ENCODE assay signal across 18 mouse cellular contexts in the genomic region with DNA sequence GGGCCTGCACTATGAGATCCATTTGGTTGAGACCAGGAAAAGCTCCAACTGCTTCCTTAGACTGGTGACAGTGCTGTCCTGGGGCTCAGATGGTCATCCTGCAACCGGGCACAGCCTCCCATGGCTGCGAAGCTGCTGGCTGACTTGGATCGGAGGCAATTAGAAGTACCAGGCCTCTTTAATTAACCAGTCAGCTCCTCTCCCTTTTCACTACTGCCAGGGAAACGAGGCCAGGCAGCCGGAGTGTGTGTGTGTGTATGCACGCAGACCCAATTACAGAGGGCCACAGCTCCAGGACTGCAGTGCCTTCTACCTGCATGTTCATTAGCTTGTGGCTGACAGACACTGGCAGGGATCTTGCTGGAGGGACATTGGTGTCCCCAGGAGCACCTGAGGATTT. TPM values are rescaled to one million over a fixed set of nuclear protein-coding genes. Genes with fewer than 3 reads are reported as not detected.
DNase-seq lines count a peak whose midpoint lies in the region; ATAC-seq and TF ChIP-seq lines count a peak whose summit lies in the region.
"Had no signal": no experiment of that assay in that cellular context is flagged by ENCODE, and none has a peak within 500 bp of the region (broad histone marks: within the 10 kb centered on the region; RNA-seq: fewer than 3 reads in every experiment).

No protein-coding gene starts in this region.

- H3K27me3 ChIP-seq in forebrain, embryonic 10.5 days (ENCODE audit: poor library complexity, severe bottlenecking), result no peaks in the 10 kb centered on the region
- no peaks in the 10 kb centered on the region for H3K27me3 ChIP-seq in forebrain, embryonic 15.5 days
- H3K27me3 ChIP-seq in forebrain, embryonic 11.5 days (ENCODE audit: control insufficient read depth, insufficient read depth, low read length), result no peaks in the 10 kb centered on the region
- H3K27me3 ChIP-seq in hindbrain, postnatal 0 days (ENCODE audit: insufficient read depth, low read length), result no peaks in the 10 kb centered on the region
- H3K27me3 ChIP-seq: limb, embryonic 12.5 days had no signal

- H3K9ac ChIP-seq in forebrain, embryonic 15.5 days (replicated peaks), result no peak overlapping the region
- H3K9ac ChIP-seq in forebrain, embryonic 11.5 days (ENCODE audit: low read length), result no peak overlapping the region
- no peak overlapping the region for H3K9ac ChIP-seq in hindbrain, postnatal 0 days (replicated peaks; ENCODE audit: low read length)
- H3K9ac ChIP-seq: limb, embryonic 12.5 days; liver, embryonic 14.5 days had no signal

- ATAC-seq in forebrain, embryonic 15.5 days (replicated peaks), result no peak
- no peak for ATAC-seq in forebrain, embryonic 11.5 days (replicated peaks; ENCODE audit: low FRiP score)
- no peak for ATAC-seq in hindbrain, postnatal 0 days
- ATAC-seq: inflammation-experienced regulatory T-cells, adult 6 months; lung, postnatal 0 days had no signal

- peaks cover 37% of the 10 kb centered on the region for H3K4me1 ChIP-seq in forebrain, embryonic 10.5 days
- peaks cover 15% of the 10 kb centered on the region for H3K4me1 ChIP-seq in forebrain, embryonic 15.5 days
- peaks cover 4% of the 10 kb centered on the region; the same call in 1 of the 2 replicates for H3K4me1 ChIP-seq in forebrain, embryonic 11.5 days (replicated peaks; ENCODE audit: control insufficient read depth, insufficient read depth, low read length)
- H3K4me1 ChIP-seq in hindbrain, postnatal 0 days (ENCODE audit: insufficient read depth, low read length), result peaks cover 18% of the 10 kb centered on the region

- H3K27ac ChIP-seq in forebrain, embryonic 10.5 days, result 0 out of 2 replicates have a peak overlapping the region, but pooled peaks have one; percentile 21
- no peak overlapping the region for H3K27ac ChIP-seq in forebrain, embryonic 15.5 days (replicated peaks)
- no peak overlapping the region for H3K27ac ChIP-seq in forebrain, embryonic 11.5 days (ENCODE audit: low read depth, low read length)
- no peak overlapping the region for H3K27ac ChIP-seq in hindbrain, postnatal 0 days
- H3K27ac ChIP-seq: limb, embryonic 12.5 days; liver, embryonic 14.5 days had no signal

- DNase-seq in forebrain, embryonic 10.5 days (ENCODE audit: extremely low spot score, low spot score), result no peak
- peak; percentile 67 for DNase-seq in MN1 (ENCODE audit: low spot score)
- peak; percentile 59 for DNase-seq in forebrain, embryonic 11.5 days (ENCODE audit: low spot score)
- peak; percentile 53 for DNase-seq in hindbrain, postnatal 0 days (ENCODE audit: low spot score)
- no peak for DNase-seq in gastrocnemius, adult 18-20 months (ENCODE audit: low spot score)
- DNase-seq in c-Kit-positive CD71-positive TER-119-positive erythroid progenitor cells, embryonic 14.5 days (ENCODE audit: low spot score), result no peak
- no peak for DNase-seq in adrenal gland, postnatal 14 days
- DNase-seq: adrenal gland, postnatal 36 days; heart, adult 11 months; kidney, adult 9 months; kidney, postnatal 4 days; layer of hippocampus, postnatal 36 days had no signal

- no peaks in the 10 kb centered on the region for H3K9me3 ChIP-seq in forebrain, embryonic 10.5 days
- no peaks in the 10 kb centered on the region for H3K9me3 ChIP-seq in forebrain, embryonic 15.5 days
- no peaks in the 10 kb centered on the region for H3K9me3 ChIP-seq in forebrain, embryonic 11.5 days (ENCODE audit: control insufficient read depth, low read length)
- H3K9me3 ChIP-seq in hindbrain, postnatal 0 days (ENCODE audit: low read length), result no peaks in the 10 kb centered on the region

- 60% methylated on average over 6 of the region's 6 CpGs for WGBS in forebrain, embryonic 10.5 days
- WGBS in forebrain, embryonic 15.5 days, result 26% methylated on average over 6 of the region's 6 CpGs
- 56% methylated on average over 6 of the region's 6 CpGs for WGBS in forebrain, embryonic 11.5 days
- 28% methylated on average over 6 of the region's 6 CpGs for WGBS in hindbrain, postnatal 0 days

- no peak overlapping the region for H3K4me2 ChIP-seq in forebrain, embryonic 15.5 days (replicated peaks)
- no peak overlapping the region for H3K4me2 ChIP-seq in forebrain, embryonic 11.5 days (ENCODE audit: low read depth, low read length, severe bottlenecking)
- no peak overlapping the region for H3K4me2 ChIP-seq in hindbrain, postnatal 0 days (ENCODE audit: low read depth, low read length)
- H3K4me2 ChIP-seq: limb, embryonic 12.5 days had no signal

- H3K4me3 ChIP-seq in forebrain, embryonic 10.5 days, result no peak overlapping the region
- H3K4me3 ChIP-seq in forebrain, embryonic 15.5 days, result no peak overlapping the region
- no peak overlapping the region for H3K4me3 ChIP-seq in forebrain, embryonic 11.5 days (ENCODE audit: low read depth, low read length)
- no peak overlapping the region for H3K4me3 ChIP-seq in hindbrain, postnatal 0 days (ENCODE audit: low read length)
- H3K4me3 ChIP-seq: limb, embryonic 12.5 days; megakaryocyte, embryonic 14.5 days had no signal

- H3K36me3 ChIP-seq in forebrain, embryonic 10.5 days (replicated peaks), result no peaks in the 10 kb centered on the region
- no peaks in the 10 kb centered on the region for H3K36me3 ChIP-seq in forebrain, embryonic 15.5 days
- H3K36me3 ChIP-seq in forebrain, embryonic 11.5 days (ENCODE audit: control insufficient read depth, insufficient read depth, low read length), result no peaks in the 10 kb centered on the region
- no peaks in the 10 kb centered on the region for H3K36me3 ChIP-seq in hindbrain, postnatal 0 days (ENCODE audit: insufficient read depth, low read length)
- H3K36me3 ChIP-seq: limb, embryonic 12.5 days had no signal

- no peak for TF ChIP-seq CTCF in hindbrain, postnatal 0 days (IDR thresholded peaks at IDR 0.05; ENCODE audit: low read depth)

RNA-seq across cellular contexts. Expression of gene Rph3al, which starts 36.9 kb away (rescaled TPM):
- 2.1 and 2.9 TPM in 2 replicates for polyA plus RNA-seq in forebrain, embryonic 10.5 days (2016; fragmentation: Nextera tagmentation; extraction: Ambion mirVana)
- polyA plus RNA-seq in forebrain, embryonic 15.5 days (2015; fragmentation: Nextera tagmentation; extraction: Ambion mirVana), result 1.1 and 1.5 TPM in 2 replicates
- polyA plus RNA-seq in forebrain, embryonic 11.5 days (2014; fragmentation: Nextera tagmentation; extraction: Ambion mirVana), result 1.1 and 2.5 TPM in 2 replicates
- total RNA-seq in hindbrain, postnatal 0 days (2014; rRNA removed), result 2.0 and 3.1 TPM in 2 replicates
- polyA plus RNA-seq in hindbrain, postnatal 0 days (2015; fragmentation: Nextera tagmentation; extraction: Ambion mirVana), result 2.5 and 3.3 TPM in 2 replicates
- total RNA-seq in gastrocnemius, adult 18-20 months (2021), result 10 to 100 TPM; 14.2 to 14.9 TPM
- total RNA-seq in adrenal gland, postnatal 14 days (2021), result 10.7 and 13.1 TPM in 2 replicates

Comparison
In these comparisons a context has a peak if more than half of its experiments do, and no peak if none do; other contexts are left out.
1. DNase-seq: peak in MN1 (single experiment), forebrain, embryonic 11.5 days (single experiment) and hindbrain, postnatal 0 days (single experiment); none in forebrain, embryonic 10.5 days (single experiment), gastrocnemius, adult 18-20 months (single experiment), c-Kit-positive CD71-positive TER-119-positive erythroid progenitor cells, embryonic 14.5 days (single experiment) and adrenal gland, postnatal 14 days (single experiment).